Mouse (Mus musculus) T-helper 2 cell (primary cell): Measurements from ENCODE around the gene Map10.

ENCODE experiments used
- in situ Hi-C: fragments of 300-600 bp; cut with MboI, MseI; formaldehyde crosslinking; loops from one replicate; pipeline ENCODE4 v1.15.1; 2025; ENCODE audit warnings: high pct_unique_total_duplicates

Map10 gene

GRCm38 (mm10) chr8:125670420-125670819 is 802 bp downstream of the Map10 start:
- in situ Hi-C loops: no loop called here

GRCm38 (mm10) chr8:125670906-125671305 is 1.3 kb downstream of the Map10 start:
- in situ Hi-C loops: no loop called here

- in situ Hi-C loops: no loop called here
Observed at GRCm38 (mm10) chr8:125671371-125671770, 1.8 kb downstream of the Map10 start.

- in situ Hi-C loops: no loop called here
Observed at GRCm38 (mm10) chr8:125675796-125676195, 6.2 kb downstream of the Map10 start.

GRCm38 (mm10) chr8:125677484-125677883 is 7.9 kb downstream of the Map10 start:
- in situ Hi-C loops: no loop called here

- in situ Hi-C loops: no loop called here
Observed at GRCm38 (mm10) chr8:125678854-125679648, 9.4 kb downstream of the Map10 start.

- in situ Hi-C loops: no loop called here
Observed at GRCm38 (mm10) chr8:125680851-125681408, 11.3 kb downstream of the Map10 start.

GRCm38 (mm10) chr8:125685216-125685760 is 15.7 kb downstream of the Map10 start:
- in situ Hi-C loops: no loop called here

GRCm38 (mm10) chr8:125686221-125686865 is 16.7 kb downstream of the Map10 start:
- in situ Hi-C loops: no loop called here

GRCm38 (mm10) chr8:125690166-125690915 is 20.7 kb downstream of the Map10 start:
- in situ Hi-C loops: no loop called here

GRCm38 (mm10) chr8:125690961-125691360 is 21.3 kb downstream of the Map10 start:
- in situ Hi-C loops: no loop called here

GRCm38 (mm10) chr8:125692447-125692846 is 22.8 kb downstream of the Map10 start:
- in situ Hi-C loops: no loop called here

GRCm38 (mm10) chr8:125693197-125693596 is 23.6 kb downstream of the Map10 start:
- in situ Hi-C loops: no loop called here

- in situ Hi-C loops: no loop called here
Observed at GRCm38 (mm10) chr8:125695951-125696350, 26.3 kb downstream of the Map10 start.

GRCm38 (mm10) chr8:125699391-125700025 is 29.9 kb downstream of the Map10 start:
- in situ Hi-C loops: no loop called here

- in situ Hi-C loops: no loop called here
Observed at GRCm38 (mm10) chr8:125700407-125700806, 30.8 kb downstream of the Map10 start.

- in situ Hi-C loops: no loop called here
Observed at GRCm38 (mm10) chr8:125702868-125703473, 33.4 kb downstream of the Map10 start.

- in situ Hi-C loops: no loop called here
Observed at GRCm38 (mm10) chr8:125704434-125704833, 34.8 kb downstream of the Map10 start.

GRCm38 (mm10) chr8:125705816-125706215 is 36.2 kb downstream of the Map10 start:
- in situ Hi-C loops: no loop called here

- in situ Hi-C loops: no loop called here
Observed at GRCm38 (mm10) chr8:125709171-125709570, 39.6 kb downstream of the Map10 start.

GRCm38 (mm10) chr8:125711514-125711913 is 41.9 kb downstream of the Map10 start:
- in situ Hi-C loops: no loop called here
